Mouse (Mus musculus): ENCODE measurements at regions not wholly inside any gene's neighbourhood (a gene's known extent, or its start where the extent isn't known, plus 50 kb on each side); places are given as distances from the start of the nearest gene placed in this dataset.

DNA sequence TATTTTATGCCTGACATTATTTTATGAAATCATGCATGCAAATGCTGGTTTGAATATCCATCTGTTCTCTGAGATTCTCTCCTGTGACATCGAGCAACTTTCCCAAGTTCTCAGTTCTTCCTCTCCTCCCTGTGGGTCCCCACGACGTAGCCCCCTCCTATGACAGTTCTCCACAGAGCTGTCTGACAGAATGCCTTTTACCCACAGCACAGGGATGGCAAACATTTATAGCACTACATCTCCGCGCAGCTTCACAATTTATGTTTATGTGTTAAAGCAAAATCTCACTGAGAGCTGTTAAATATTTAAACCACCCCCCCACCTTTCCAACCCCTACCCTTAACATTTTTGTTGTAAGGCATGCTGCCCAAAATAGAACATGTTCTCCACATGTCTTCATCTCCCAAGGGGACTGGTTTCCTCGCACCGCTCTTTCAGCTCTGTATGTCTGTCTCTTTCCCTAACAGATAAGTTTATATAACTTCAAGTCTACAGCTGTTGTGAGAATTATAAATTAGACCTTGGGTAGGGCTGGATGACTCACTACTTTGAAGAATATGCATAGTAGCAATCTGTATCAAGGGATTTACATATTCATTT, 63.5 kb upstream of the Ndst3 start:
- peak; percentile 52 for DNase-seq

DNA sequence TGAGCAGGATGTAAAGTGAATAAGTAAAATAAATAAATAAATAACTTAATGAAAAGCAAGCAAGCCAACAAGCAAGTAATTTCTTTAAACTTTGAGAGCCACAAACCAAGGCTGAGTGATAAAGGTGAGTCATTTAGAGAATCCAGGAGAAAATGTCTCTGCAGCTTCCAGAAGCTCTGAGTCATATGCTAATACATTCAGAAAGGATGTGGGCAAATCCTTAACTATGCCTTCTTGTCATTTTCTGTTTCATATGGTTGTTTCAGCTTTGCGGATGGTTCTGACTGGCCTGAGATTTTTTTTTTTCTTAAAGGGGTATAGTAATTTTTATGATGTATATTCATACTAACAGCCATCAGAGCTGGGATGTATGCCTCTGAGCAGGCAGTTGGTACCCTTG, 64.3 kb upstream of the Ndst3 start:
- peak; percentile 42 for DNase-seq

DNA sequence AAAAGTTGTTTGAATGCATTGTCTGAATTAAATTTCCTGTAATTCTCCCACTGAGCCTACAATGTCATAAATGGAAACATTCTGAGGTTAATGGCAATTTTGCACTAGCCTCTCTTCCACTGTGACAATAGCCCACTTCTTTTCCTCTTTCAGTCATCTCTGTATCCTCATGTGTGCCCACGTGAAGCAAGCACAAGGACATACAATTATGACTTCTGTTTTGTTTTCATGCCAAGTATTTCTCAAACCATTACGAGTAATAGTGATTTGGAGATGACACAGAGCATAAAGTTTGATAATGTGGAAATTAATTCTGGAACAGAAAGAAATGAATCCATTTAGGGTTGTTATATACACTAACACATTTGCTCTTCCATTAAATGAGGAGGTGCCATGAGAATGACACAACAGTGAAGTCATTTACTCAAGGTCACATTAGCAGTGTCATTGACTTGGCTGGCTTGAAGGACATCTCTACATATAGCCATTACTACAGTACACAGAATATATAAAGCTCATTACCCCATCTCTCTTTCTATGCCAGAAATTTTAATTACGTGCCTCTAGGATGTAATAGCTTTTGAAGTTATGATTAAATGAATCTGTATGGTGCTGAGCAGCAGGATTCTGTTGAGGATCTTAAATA, 75.4 kb upstream of the Ndst3 start:
- no peak for DNase-seq

DNA sequence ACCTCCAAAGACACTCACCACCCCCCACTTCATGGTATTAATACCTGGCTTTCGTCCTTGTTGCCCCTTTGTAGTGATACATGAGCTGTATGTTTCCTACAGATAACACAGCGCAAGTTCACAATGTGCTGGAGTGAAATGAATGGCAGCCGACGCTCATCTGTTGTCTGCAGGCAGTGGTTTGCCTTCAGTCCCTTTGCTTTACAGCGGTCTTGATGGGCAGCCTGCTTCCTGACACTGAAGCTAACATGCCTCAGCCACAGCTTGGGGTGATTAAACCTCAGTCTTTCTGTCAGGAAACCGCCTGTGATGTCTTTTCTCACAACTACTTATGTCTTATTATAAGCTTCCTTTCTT, 75.9 kb upstream of the Ndst3 start:
- no peak for DNase-seq

DNA sequence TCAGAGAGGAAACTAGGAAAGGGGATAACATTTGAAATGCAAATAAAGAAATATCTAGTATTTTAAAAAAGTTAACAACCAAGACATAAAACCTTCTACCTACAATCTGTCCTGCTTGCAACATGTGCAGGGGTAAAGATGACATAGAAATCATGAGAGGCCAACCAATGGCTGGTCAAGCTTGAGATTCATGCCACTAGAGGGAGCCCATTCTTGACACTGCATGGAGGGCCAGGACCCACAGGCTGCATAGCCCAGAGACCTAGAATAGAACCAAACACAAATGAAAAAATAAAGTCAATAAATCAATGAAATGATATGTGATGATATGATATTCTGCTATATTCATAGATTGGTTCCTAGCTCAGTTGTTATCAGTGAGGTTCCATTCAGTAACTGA, 89.9 kb upstream of the Ndst3 start:
- no peak for DNase-seq

DNA sequence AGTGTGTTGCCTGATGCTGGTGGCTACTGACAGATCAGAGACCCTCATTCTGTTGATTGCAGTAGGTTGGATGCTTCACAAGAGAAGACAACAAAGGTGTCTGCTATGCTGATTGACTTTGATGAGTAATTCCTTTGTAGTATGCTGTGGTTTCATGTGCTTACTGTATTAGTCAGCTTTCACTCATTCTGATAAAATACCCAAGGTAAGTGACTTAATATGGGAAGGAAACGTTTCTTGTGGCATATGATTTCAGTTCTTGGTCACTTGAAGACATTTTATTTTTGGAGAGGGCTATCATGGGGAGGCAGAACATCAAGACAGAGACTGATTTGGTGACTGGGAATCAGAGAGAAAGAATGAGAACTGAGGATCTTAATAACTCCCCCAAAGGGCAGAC, 90.9 kb upstream of the Ndst3 start:
- DNase-seq = no peak

DNA sequence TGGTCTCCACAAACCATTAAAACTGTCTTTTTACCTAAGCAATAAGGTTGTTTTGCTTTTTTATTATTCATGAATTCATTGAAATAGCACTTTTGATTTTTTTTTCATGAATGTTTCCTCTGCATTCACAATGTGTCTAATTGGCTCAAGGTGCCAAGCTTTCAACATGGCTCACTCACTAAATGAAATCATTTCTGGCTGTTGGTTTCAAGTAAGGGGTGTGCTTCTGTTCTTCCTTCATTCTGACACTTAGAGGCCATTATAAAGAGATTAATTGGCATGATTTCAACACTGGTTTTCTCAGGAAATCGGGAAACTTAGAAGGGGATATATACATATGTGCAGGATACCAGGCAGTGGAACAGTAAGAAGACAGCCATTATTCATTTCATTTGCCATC, 93.5 kb upstream of the Ndst3 start:
- no peak for DNase-seq

DNA sequence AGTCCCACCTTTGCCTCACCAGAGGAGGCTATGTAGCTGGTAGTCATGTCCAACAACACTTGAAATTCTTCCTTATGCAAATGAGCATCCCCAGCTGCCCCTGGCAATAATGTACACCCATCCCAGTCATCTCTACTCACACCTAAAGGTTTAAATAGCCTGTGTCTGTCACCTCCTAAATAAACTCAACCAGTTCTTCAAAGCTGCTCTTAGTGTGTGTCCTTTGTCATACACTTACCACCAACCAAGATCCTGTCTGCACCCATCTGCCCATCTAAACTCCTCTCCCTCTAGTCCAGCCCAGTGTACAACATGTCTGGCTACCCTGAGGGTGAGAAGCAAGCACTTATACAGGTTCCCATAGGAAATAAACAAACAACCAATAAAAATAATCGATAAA, 103.4 kb upstream of the Ndst3 start:
- no peak for DNase-seq

DNA sequence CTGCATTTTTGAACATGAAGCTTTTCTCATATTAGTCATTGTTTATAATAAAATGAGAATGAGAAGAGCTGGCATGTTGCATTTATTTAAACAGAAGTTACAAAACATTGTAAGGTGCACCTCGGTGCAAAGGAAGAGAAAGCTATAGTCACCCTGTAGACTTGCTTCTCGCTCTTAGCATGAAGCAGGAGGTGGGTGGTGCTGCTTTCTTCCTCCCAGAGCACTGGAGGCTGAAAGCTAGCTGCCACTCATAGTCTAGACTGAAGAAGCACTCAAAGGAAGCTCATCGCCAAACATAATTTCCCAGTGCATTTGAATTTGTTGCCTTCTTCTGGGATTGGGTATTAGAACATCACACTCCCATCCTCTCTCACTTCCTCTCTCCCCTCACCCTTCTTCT, 114.7 kb upstream of the Ndst3 start:
- peak; percentile 12 for DNase-seq

DNA sequence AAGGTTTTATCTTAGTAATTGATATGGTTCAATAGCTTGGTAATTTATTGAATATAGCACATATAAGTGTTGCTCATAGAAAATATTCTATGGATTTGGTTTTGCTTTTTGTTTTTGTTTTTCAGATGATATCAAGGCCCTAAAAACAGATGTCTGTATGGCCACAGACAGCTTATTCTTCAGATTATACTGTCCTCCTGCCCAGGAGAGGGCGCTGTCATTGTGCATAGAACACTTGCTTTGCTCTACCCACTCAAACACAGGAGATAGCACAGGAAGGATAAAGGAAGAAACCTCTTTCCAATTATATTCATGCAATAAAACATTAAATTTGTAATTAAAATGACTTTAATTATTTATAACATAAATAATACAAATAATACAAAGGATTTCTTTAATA, 115.4 kb upstream of the Ndst3 start:
- no peak for DNase-seq

DNA sequence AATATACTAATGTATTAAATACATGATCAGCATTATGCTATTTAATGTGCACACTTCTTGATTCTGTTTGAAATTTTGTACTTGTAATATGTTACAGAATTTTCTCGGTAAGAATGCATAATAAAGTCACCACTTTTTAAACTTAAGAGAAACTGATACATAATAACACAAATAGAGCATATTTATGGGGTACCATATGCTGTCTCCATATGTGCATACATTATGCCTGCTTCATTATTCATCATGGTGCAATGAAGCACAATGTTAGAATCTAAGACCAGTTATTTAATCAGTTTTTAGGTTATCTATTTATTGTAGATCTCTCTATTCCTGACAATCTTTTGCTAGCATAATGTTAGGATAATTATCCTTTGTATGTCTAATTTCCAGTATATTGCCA, 115.9 kb upstream of the Ndst3 start:
- DNase-seq = no peak

DNA sequence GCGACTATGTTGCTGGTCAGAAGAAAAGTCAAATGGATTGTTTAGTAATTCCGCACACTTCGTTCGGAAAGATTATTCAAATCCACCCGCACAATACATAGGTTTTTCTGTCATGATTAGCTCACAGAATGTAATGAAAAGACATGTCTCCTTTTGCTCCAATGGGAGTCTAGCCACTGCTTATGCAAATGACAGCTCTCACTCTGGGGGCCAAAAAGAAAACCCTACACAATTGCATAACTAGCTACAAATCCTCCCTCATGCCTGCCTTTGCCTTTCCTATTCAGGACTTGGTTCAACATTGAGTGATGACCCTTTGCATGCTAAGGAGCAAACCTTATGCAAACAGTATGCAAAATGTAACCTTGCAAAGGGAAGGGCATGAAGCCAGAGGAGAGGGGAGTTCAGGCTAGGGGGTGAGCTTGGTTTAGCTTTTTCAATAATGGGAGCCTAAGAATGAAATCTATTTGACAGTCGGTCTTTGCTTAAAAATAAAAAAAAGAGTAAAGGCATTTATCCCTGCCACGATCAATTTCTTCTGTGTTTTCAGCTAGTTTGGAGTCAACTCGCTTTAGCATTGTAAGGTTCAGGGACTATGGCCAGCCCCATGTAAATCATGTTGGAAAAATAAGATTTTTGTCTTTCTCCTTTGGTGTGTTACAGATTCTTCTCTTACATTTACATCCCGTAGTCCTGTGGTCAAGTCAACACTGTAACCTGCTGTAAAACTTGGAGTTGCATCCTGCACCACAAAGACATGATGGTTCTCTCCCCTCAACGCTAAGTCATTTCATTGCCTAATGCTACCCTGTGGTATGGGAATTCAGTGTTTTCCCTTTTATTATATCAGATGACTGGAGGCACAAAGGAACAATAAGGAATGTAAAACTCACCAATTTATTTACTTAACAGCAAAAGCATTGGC, 119.6 kb upstream of the Ndst3 start:
- no peak for DNase-seq

DNA sequence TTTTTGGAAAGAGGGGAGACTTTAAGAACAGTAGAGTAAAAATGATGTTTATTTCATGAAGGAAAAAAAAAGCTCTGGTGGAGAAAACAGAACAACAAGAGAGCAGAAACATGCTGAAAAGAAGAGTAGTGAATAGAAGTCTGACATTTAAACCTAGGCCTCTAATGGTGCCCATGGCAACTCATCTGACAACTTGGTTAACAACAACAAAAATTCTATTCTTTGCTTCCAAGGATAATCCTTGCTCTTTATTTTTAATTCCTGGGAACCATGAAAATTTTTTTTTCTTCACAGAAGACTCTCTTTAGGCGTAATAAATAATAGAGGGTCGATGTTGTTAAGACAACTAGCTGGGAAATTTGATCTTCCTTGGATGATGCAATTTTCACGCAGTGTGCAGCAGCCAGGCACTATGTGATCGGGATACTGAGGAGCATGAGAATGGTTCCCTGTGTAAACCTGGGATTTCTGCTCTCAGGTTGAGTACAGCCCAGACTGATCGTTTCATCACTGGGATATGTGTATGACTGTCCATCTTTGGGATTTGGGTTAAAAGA, 120.4 kb upstream of the Ndst3 start:
- no peak for DNase-seq

DNA sequence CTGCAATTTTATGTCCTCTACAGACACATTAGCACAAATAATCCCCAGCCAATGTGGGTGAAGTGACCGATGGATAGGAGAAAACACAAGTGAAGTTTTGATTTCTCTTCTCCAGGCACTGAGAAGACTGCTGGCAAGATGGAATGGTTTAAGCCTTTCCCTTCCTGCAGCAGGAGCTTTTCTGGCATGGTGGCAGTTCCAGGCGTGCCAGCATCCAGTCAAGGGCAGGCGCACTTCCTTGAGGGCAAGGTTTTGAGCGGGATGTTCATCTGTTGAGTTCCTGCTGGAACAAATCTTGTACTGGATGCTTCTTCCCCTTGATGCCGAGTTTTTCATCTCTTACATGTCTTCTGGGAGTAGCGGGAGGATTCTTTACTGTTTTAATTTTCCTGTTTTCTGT, 138.1 kb upstream of the Ndst3 start:
- no peak for DNase-seq

DNA sequence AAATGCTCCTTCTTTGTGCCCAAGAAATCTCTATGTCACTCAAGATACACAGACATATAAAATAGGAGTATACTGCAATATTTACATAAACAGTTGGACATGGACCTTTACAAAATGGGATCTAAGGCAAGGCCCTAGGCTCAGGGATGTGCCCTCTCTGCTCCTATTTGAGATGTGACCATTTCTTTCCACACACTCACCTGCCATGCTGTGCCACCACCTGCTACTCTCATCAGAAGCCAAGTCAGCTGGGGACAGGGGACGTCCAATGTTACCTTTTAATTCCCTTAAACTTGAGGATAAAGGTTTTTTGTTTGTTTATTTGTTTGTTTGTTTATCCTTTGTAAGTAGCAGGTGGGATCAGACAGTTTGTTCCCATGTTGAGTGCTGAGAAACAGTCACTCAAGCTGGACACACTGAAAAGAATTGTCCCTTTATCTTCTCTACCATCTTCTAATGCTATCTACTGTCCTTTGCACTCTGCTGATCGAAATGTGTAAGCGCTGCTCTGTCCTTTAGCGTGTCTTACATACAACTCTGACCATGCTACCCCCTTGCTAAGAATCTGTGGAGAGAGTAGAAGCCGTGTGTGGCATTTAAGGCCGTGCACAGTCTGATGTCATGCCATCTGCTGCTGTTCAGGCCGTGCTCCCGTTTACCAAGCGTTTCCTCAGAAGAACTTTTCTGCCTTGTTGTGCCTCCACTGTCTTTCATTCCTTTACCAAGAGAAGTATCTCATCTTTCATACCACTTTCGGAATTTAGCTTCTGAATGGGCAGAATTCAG, 147.9 kb upstream of the Ndst3 start:
- no peak for DNase-seq

DNA sequence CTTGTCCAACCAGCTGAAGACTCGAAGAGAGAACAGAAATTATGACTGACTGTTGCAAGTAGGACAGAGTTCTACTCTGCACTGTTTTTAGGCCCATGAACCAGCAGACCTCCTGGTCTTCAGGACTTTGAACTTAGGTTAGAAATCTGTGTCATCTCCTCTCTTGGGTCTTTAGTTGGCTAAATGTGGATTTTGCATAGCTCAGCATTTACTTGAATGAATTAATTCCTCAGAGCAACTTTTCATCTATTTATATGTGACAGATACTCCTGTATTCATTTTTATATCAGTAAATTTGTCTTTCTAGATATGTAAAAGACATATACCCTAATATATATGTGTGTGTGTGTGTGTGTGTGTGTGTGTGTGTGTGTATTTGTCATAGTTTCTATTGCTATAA, 155.9 kb upstream of the Ndst3 start:
- no peak for DNase-seq

DNA sequence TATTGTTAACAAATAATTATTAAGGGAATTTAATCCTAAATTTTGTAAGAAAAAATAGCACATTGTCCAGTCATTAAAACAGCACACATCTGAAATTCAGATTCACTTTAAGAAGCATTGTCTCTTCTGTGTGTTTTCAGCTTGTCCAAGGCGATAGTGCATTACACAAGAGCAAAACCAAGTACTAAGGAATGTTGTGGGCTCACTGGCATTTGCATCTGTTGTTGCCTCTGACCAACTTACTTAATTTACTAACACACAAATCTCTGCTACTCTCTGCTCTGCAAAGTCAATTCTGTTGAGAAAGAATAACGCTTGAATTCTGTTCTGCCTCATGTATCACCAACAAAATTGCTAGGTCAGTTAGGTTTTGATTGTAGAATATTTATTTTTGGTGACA, 158.0 kb upstream of the Ndst3 start:
- no peak for DNase-seq

DNA sequence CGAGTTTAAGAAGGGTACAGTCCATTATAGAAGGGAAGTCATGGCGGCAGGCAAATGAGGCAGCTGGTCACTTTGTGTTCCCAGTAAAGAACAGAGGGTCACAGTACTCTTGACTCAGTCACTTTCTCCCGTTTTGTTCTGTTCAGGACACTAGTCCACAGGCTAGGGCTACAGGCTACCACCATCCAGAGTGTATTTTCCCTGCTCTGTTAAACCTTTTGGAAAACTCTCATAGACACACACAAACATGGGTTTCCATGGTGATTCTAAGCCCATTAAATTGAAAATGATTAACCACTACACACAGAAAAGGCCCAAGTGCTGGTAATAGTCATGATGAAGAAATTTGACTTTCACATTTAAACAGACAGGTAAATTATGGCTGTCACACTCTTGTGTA, 162.2 kb upstream of the Ndst3 start:
- DNase-seq = no peak

DNA sequence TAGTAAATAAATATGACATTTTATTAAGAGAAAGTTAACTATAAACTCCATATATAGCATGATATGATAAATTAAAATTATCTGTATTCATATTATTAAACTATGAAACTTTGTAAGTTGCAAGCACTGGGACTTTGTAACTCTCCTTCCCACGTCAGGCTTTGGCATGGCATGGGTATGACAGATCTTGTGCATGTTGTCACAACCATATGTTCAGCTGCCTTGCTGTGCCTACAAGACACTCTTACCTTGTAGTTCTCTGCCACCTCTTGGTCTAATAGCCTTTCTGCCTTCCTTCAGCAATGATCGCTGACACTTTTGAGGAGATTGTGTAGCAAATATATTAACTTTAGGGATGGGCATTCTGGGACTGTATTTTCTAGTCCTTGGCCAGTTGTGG, 183.1 kb upstream of the Ndst3 start:
- DNase-seq = no peak

DNA sequence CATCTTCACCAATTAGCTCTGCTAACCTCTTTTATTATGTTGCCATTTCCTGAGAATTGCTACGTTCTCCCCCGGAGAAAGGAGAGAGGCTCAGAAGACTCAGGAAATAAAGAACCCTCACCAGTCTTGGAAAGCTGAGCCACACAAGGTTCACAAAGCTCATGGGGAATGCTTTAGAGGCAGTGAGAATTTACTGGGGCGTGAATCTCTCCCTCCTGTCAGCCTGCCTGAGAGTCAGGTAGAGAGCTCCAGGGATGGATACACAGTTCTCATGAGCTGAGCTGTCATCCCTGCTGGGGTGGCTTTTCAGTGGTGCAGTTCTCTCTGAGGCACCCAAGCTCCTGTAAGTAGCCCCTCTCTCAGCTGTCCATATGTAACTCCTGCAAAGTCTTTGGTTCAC, 203.0 kb upstream of the Ndst3 start:
- no peak for DNase-seq

DNA sequence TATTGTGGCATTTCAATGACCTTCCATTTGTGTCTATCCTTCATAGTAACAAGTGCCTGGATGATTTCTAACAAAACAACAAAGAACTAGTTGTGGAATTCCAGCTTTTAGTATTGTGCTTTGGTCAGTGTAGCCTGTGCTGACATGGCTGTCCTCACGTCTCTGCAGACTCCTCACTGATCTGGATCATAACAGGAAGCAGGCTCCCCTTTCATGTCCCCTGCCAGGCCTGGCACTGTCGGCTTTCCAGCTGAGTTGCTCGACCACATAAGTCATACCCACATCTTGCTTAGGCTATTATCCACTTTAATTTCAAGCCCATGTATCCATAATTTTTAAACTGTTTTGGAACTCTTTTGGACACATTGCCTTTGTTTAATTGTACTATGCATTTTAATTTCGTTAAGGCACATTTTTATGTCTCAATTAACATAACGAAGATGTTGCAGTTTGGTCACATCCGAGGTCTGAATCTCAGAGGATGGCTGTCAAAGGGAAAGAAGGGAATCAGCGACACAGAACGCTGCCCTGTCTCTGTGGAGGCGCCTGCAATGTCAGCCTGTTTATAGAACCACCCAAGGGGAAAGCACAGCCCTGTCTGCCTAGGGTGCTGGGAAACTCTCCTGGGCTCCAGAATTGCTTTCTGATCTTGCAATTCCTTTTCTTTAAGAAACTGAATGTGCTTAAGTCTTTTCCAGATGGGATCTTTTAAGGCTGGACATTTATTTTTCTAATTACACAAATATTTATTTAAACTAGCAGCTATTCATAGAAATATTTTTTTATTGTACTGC, 215.5 kb upstream of the Ndst3 start:
- no peak for DNase-seq

DNA sequence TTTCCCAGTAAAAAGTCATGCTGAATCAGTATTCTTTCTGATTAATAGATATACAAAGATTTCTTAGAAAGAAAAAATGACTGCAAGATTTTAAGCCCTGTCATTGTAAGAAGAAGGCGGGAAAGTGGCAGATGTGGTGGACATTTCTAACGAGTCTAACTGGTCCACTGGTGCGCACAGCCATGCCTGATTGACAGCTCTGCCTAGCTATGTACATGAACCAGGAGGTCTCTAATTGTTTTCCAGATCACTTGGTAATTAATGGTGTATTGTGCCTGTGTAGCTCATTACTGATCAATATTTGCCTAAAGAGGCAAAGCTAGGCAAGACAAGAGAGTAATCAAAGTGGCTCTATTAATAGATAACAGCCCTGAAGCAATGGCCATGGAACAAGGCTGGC, 227.5 kb upstream of the Ndst3 start:
- no peak for DNase-seq
